Mouse (Mus musculus): ENCODE results near the gene Tmem216. TPM values are rescaled to one million over a fixed set of nuclear protein-coding genes. Genes with fewer than 3 reads are reported as not detected.

Gene Tmem216
- polyA plus RNA-seq, 1 experiment from 2014 or later: 58.2 TPM

- Histone ChIP-seq H3K4me2 (ENCODE audit: low read depth, low read length) (no peak overlapping the region), H3K4me1 (ENCODE audit: control insufficient read depth, insufficient read depth, low read length) (no peaks in the 10 kb centered on the region), H3K4me3 (ENCODE audit: low read depth, low read length) (no peak overlapping the region), H3K27ac (ENCODE audit: low read depth, low read length) (no peak overlapping the region), H3K36me3 (ENCODE audit: control insufficient read depth, insufficient read depth, low read length) (peaks cover 14% of the 10 kb centered on the region), H3K9ac (replicated peaks; ENCODE audit: low read depth, low read length) (no peak overlapping the region), H3K9me3 (ENCODE audit: control insufficient read depth, low read length) (no peaks in the 10 kb centered on the region), H3K27me3 (ENCODE audit: control insufficient read depth, insufficient read depth, low read length) (no peaks in the 10 kb centered on the region)
- 92% methylated on average over 6 of the region's 6 CpGs for WGBS
- ATAC-seq (ENCODE audit: low read depth): no peak
Observed at GRCm38 (mm10) chr19:10591659-10592377, 35.8 kb upstream of the Tmem216 start.

GRCm38 (mm10) chr19:10590301-10590700 lies 34.3 kb upstream of the Tmem216 start:
- Histone ChIP-seq H3K4me3 (ENCODE audit: low read depth, low read length) (no peak overlapping the region), H3K4me2 (ENCODE audit: low read depth, low read length) (no peak overlapping the region), H3K4me1 (ENCODE audit: control insufficient read depth, insufficient read depth, low read length) (no peaks in the 10 kb centered on the region), H3K36me3 (ENCODE audit: control insufficient read depth, insufficient read depth, low read length) (peaks cover 14% of the 10 kb centered on the region), H3K9me3 (ENCODE audit: control insufficient read depth, low read length) (no peaks in the 10 kb centered on the region), H3K27me3 (ENCODE audit: control insufficient read depth, insufficient read depth, low read length) (no peaks in the 10 kb centered on the region), H3K27ac (ENCODE audit: low read depth, low read length) (no peak overlapping the region), H3K9ac (replicated peaks; ENCODE audit: low read depth, low read length) (no peak overlapping the region)
- WGBS: 75% methylated on average over 3 of the region's 3 CpGs
- no peak for ATAC-seq (ENCODE audit: low read depth)

DNA sequence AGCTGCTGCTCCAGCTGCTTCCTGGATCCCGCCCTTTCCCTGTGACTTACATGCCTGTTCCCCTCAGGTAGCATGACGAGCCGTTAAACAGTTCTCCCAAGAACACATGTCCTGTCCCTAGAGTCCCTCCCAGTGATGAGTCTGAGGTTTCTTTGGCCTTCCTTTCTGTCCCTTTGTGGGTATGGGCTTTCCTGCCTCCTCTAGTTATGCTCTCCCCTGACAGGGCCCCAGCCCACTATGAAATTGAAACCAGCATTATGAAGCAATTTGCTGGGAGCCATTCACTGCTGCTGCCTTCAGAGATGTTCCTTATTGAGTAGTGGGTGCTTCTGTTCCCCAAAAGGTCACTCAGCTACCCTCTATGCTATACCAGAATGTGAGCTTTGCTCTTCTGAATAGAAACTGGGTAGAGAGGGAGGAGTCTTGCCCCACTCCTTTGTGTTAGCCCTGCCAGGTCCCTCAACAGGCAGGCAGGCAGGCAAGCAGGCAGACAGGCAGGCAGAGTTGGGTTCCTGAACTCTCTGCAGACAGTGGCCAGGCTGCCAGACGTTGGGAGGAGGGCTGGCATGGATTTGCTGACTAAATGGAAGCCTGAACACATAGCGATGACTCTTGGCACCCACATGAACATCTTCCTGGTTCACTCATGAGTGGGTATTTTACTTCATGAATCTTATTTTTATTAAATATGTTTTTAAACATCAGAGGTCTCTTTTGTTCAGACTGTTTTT lies 33.3 kb upstream of the Tmem216 start:
- WGBS: 72% methylated on average over 5 of the region's 5 CpGs
- ATAC-seq (ENCODE audit: low read depth): no peak
- H3K36me3 ChIP-seq (ENCODE audit: control insufficient read depth, insufficient read depth, low read length): peaks cover 11% of the 10 kb centered on the region

GRCm38 (mm10) chr19:10587231-10587630 lies 31.2 kb upstream of the Tmem216 start:
- Histone ChIP-seq H3K9me3 (ENCODE audit: control insufficient read depth, low read length) (no peaks in the 10 kb centered on the region), H3K27ac (ENCODE audit: low read depth, low read length) (no peak overlapping the region), H3K9ac (replicated peaks; ENCODE audit: low read depth, low read length) (no peak overlapping the region), H3K27me3 (ENCODE audit: control insufficient read depth, insufficient read depth, low read length) (no peaks in the 10 kb centered on the region), H3K4me2 (ENCODE audit: low read depth, low read length) (no peak overlapping the region), H3K4me3 (ENCODE audit: low read depth, low read length) (no peak overlapping the region), H3K36me3 (ENCODE audit: control insufficient read depth, insufficient read depth, low read length) (peaks cover 7% of the 10 kb centered on the region; the same call in 1 of the 2 replicates), H3K4me1 (ENCODE audit: control insufficient read depth, insufficient read depth, low read length) (no peaks in the 10 kb centered on the region)
- WGBS: 89% methylated on average over 8 of the region's 8 CpGs
- no peak for ATAC-seq (ENCODE audit: low read depth)

More for the DNA sequence above, 33.3 kb upstream of the Tmem216 start:
- Histone ChIP-seq H3K4me1 (ENCODE audit: control insufficient read depth, insufficient read depth, low read length) (no peaks in the 10 kb centered on the region), H3K27me3 (ENCODE audit: control insufficient read depth, insufficient read depth, low read length) (no peaks in the 10 kb centered on the region), H3K9ac (replicated peaks; ENCODE audit: low read depth, low read length) (no peak overlapping the region), H3K4me3 (ENCODE audit: low read depth, low read length) (no peak overlapping the region), H3K27ac (ENCODE audit: low read depth, low read length) (no peak overlapping the region), H3K4me2 (ENCODE audit: low read depth, low read length) (no peak overlapping the region), H3K9me3 (ENCODE audit: control insufficient read depth, low read length) (no peaks in the 10 kb centered on the region)

- Histone ChIP-seq H3K9me3 (ENCODE audit: control insufficient read depth, low read length) (no peaks in the 10 kb centered on the region), H3K36me3 (ENCODE audit: control insufficient read depth, insufficient read depth, low read length) (peaks cover 7% of the 10 kb centered on the region; the same call in 1 of the 2 replicates), H3K9ac (replicated peaks; ENCODE audit: low read depth, low read length) (no peak overlapping the region), H3K4me3 (ENCODE audit: low read depth, low read length) (no peak overlapping the region), H3K4me2 (ENCODE audit: low read depth, low read length) (no peak overlapping the region), H3K4me1 (ENCODE audit: control insufficient read depth, insufficient read depth, low read length) (no peaks in the 10 kb centered on the region), H3K27ac (ENCODE audit: low read depth, low read length) (no peak overlapping the region), H3K27me3 (ENCODE audit: control insufficient read depth, insufficient read depth, low read length) (no peaks in the 10 kb centered on the region)
- ATAC-seq (ENCODE audit: low read depth): no peak
- 91% methylated on average over 8 of the region's 8 CpGs for WGBS
Observed at GRCm38 (mm10) chr19:10585112-10585511, 29.1 kb upstream of the Tmem216 start.

DNA sequence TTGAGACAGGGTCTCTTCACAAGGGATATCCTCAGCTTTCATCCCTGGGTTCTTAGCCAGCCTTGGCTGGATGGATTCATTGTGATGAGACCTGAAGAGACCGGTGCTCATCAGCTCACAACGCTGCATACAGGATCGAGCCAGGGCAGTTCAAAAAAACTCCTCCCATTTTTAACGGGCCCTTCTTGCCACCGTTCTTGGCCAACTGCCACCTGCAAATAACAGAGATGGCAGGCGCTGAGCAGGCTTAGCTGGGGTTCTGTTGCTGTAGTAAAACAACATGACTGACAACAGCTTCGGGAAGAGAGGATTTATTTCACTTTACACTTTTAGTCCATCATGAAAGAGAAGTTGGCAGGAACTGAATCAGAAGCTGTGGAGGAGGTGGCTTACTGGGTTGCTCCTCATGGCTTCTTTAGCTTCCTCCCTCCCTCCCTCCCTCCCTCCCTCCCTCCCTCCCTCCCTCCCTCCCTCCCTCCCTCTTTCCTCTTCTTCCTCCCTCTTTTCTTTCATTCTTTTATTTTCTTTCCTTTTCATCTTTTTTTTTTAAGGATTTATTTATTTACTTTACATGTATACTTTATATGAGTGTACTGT lies 27.6 kb upstream of the Tmem216 start:
- Histone ChIP-seq H3K27me3 (ENCODE audit: control insufficient read depth, insufficient read depth, low read length) (no peaks in the 10 kb centered on the region), H3K9me3 (ENCODE audit: control insufficient read depth, low read length) (no peaks in the 10 kb centered on the region), H3K27ac (ENCODE audit: low read depth, low read length) (no peak overlapping the region), H3K9ac (replicated peaks; ENCODE audit: low read depth, low read length) (no peak overlapping the region), H3K36me3 (ENCODE audit: control insufficient read depth, insufficient read depth, low read length) (peaks cover 7% of the 10 kb centered on the region; the same call in 1 of the 2 replicates), H3K4me3 (ENCODE audit: low read depth, low read length) (no peak overlapping the region), H3K4me2 (ENCODE audit: low read depth, low read length) (no peak overlapping the region), H3K4me1 (ENCODE audit: control insufficient read depth, insufficient read depth, low read length) (no peaks in the 10 kb centered on the region)
- 60% methylated on average over 7 of the region's 7 CpGs for WGBS
- ATAC-seq (ENCODE audit: low read depth): no peak

DNA sequence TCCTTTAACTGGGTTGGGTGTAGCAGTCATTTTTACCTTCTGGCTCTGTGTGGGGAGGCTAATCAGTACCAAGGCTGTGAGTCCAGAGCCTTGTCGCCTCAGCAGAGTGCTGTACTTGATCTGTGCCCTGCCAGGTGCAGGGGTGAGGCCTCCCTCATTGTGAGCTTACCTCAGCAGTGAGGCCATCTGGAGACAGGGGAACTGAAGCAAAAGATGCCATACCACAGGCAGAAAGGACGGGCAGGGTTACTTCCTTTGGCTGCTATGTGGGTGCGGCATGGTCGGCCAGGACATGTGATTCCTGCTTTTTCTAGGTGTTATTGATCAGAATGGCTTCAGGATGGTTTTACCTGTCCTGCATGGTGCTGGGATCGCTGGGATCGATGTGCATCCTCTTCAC lies 25.9 kb upstream of the Tmem216 start:
- Histone ChIP-seq H3K4me1 (ENCODE audit: control insufficient read depth, insufficient read depth, low read length) (0 out of 2 replicates have a peak, but pooled peaks cover 8% of the 10 kb centered on the region), H3K4me3 (ENCODE audit: low read depth, low read length) (no peak overlapping the region), H3K27me3 (ENCODE audit: control insufficient read depth, insufficient read depth, low read length) (no peaks in the 10 kb centered on the region), H3K36me3 (ENCODE audit: control insufficient read depth, insufficient read depth, low read length) (0 out of 2 replicates have a peak, but pooled peaks cover 3% of the 10 kb centered on the region), H3K9ac (replicated peaks; ENCODE audit: low read depth, low read length) (no peak overlapping the region), H3K27ac (ENCODE audit: low read depth, low read length) (no peak overlapping the region), H3K4me2 (ENCODE audit: low read depth, low read length) (no peak overlapping the region), H3K9me3 (ENCODE audit: control insufficient read depth, low read length) (no peaks in the 10 kb centered on the region)
- no peak for ATAC-seq (ENCODE audit: low read depth)
- 88% methylated on average over 6 of the region's 6 CpGs for WGBS

DNA sequence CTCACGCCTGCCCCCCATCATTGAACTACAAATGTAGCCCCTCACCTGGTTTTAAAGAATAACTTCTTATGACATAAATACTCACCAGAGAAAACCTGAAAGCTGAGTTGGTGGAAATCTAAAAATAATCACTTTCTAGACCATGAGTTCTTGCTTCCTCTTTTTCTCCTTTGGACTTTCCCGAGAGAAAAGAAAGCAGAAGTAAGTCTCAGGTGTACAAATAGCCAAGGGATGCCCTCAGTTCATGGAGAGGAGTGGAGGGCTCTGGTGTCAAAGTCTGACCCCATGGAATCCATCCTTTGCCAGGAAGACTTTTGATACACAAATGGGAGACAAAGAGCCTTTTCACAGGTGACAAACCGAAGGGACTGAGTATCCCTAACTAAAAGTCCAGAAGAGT lies 24.7 kb upstream of the Tmem216 start:
- ATAC-seq (ENCODE audit: low read depth): no peak
- 87% methylated on average over 3 of the region's 3 CpGs for WGBS
- no peak overlapping the region for H3K4me3 ChIP-seq (ENCODE audit: low read depth, low read length)
- H3K36me3 ChIP-seq (ENCODE audit: control insufficient read depth, insufficient read depth, low read length): 0 out of 2 replicates have a peak, but pooled peaks cover 3% of the 10 kb centered on the region
- H3K9ac ChIP-seq (replicated peaks; ENCODE audit: low read depth, low read length): no peak overlapping the region
- no peak overlapping the region for H3K4me2 ChIP-seq (ENCODE audit: low read depth, low read length)
- no peak overlapping the region for H3K27ac ChIP-seq (ENCODE audit: low read depth, low read length)
- no peaks in the 10 kb centered on the region for H3K9me3 ChIP-seq (ENCODE audit: control insufficient read depth, low read length)
- no peaks in the 10 kb centered on the region for H3K27me3 ChIP-seq (ENCODE audit: control insufficient read depth, insufficient read depth, low read length)
- peaks cover 15% of the 10 kb centered on the region for H3K4me1 ChIP-seq (ENCODE audit: control insufficient read depth, insufficient read depth, low read length)

- Histone ChIP-seq H3K9me3 (ENCODE audit: control insufficient read depth, low read length) (no peaks in the 10 kb centered on the region), H3K27ac (ENCODE audit: low read depth, low read length) (no peak overlapping the region), H3K4me2 (ENCODE audit: low read depth, low read length) (no peak overlapping the region), H3K4me1 (ENCODE audit: control insufficient read depth, insufficient read depth, low read length) (peaks cover 18% of the 10 kb centered on the region), H3K27me3 (ENCODE audit: control insufficient read depth, insufficient read depth, low read length) (no peaks in the 10 kb centered on the region), H3K4me3 (ENCODE audit: low read depth, low read length) (no peak overlapping the region), H3K9ac (replicated peaks; ENCODE audit: low read depth, low read length) (no peak overlapping the region), H3K36me3 (ENCODE audit: control insufficient read depth, insufficient read depth, low read length) (peaks cover 3% of the 10 kb centered on the region; the same call in 1 of the 2 replicates)
- 89% methylated on average over 3 of the region's 3 CpGs for WGBS
- ATAC-seq (ENCODE audit: low read depth): no peak
Observed at GRCm38 (mm10) chr19:10580102-10580501, 24.1 kb upstream of the Tmem216 start.
